Mouse (Mus musculus): Measurements from ENCODE around the gene Zfp697.
"Not testable (repeated sequence)": the region's sequence is repeated elsewhere in the genome, so short reads cannot be mapped to it uniquely, and the experiment has no call there.

The Zfp697 gene

DNA sequence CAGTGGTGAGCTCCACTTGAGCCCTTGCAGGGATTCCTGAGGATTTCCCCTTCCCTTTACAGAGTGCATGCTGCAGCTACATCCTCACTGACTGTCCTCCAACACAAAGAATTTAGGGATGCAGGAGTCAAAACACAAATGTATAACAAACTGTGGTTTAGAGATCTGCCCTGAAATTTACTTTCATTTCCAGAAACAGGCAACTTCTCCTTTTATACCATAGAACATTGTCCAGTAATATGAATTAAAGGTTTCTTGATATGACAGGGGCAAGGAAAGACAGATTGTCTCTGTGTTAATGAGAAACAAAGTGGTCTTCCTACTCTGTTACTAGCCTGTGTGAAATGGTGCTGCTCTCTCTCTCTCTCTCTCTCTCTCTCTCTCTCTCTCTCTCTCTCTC lies 115.1 kb downstream of the Zfp697 start:
- not testable (repeated sequence) for DNase-seq (ENCODE audit: low read depth, low spot score)

- DNase-seq (ENCODE audit: low read depth, low spot score): not testable (repeated sequence)
These were observed 125.0 kb downstream of the Zfp697 start for GRCm38 (mm10) chr3:98507229-98507628.

DNA sequence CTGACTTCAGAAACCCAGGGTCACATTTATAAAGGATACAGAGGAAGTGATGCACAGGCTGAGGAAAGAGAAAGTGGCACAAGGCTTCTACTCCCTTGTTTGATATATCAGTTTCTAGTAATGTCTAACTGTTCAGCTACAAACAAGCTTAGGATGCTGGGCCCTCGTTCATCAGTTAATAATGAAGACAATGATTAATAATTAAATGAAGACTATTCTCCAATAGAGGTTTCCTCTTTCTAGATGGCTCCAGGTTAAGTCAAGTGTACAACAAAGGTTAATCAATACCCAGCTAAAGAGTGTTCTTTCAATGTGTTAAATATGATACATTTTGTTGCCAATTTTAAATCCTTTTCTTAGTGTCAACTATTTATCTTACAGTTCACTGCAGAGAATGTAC lies 128.2 kb downstream of the Zfp697 start, which contains the start of gene Hsd3b4:
Hsd3b4 (minus strand) TSS at position 101 of the 400 bp plus-strand sequence.
- not testable (repeated sequence) for DNase-seq (ENCODE audit: low read depth, low spot score)

GRCm38 (mm10) chr3:98522779-98523178 lies 140.5 kb downstream of the Zfp697 start:
- DNase-seq (ENCODE audit: low read depth, low spot score): not testable (repeated sequence)

GRCm38 (mm10) chr3:98524552-98524951 lies 142.3 kb downstream of the Zfp697 start:
- DNase-seq (ENCODE audit: low read depth, low spot score): not testable (repeated sequence)

DNA sequence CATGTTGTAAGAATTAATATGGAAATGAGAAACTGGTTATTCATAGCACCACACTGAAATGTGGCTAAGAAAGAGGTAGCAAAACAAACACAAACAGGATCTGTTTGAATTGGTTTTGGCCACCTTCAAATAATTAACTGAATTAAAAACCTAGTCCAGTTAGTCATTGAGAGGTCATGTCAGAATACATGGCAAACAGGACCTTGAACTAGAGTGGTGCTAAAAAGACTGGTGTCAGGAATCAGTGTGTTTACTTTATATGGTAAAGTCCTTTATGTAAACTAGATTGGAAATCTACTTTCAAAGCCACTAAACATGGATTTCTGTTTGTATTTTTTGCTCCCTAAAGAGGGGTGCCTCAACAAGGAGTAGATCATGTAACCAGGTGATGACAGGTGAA lies 142.7 kb downstream of the Zfp697 start:
- DNase-seq (ENCODE audit: low read depth, low spot score): not testable (repeated sequence)

DNA sequence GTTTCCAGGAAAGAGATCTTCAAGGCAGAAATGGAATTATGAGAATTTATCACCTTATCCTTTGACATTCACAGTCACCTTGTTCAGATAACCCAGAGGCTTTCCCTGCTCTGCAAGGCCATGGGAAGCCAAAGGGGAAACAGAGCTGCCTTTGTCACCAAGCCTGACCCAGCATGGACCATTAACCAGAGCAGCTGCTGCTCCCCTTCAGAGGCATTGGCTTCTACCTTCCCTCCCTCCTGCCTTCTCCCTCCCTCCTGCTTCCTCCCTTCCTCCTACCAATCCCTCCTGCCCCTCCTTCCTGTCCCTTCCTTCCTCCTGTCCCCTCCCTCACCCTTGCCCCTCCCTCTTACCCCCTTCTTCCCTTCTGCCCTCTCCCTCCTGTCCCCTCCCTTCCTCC lies 165.4 kb downstream of the Zfp697 start:
- DNase-seq (ENCODE audit: low read depth, low spot score): not testable (repeated sequence)

DNA sequence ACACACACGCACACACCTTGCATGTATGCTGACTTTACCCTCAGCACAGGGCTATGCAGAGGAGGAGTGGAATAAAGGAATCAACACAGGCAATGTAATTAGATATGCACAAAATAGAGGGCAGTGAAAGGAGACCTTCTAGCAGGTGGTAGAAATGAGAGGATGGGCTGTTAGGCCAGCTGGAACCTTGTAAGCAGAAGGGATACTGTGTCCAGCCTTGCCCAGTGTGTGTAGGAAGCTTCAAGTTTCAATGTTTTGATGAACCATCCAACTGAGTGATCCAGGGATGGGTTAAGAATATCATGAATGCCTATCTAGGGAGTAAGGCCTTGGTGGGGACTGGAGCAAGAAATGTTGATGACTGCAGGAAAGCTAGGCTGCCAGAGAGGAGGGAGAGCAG lies 166.2 kb downstream of the Zfp697 start:
- not testable (repeated sequence) for DNase-seq (ENCODE audit: low read depth, low spot score)

GRCm38 (mm10) chr3:98550215-98550614 lies 168.0 kb downstream of the Zfp697 start:
- DNase-seq (ENCODE audit: low read depth, low spot score): not testable (repeated sequence)

GRCm38 (mm10) chr3:98550832-98551231 lies 168.6 kb downstream of the Zfp697 start:
- not testable (repeated sequence) for DNase-seq (ENCODE audit: low read depth, low spot score)

DNA sequence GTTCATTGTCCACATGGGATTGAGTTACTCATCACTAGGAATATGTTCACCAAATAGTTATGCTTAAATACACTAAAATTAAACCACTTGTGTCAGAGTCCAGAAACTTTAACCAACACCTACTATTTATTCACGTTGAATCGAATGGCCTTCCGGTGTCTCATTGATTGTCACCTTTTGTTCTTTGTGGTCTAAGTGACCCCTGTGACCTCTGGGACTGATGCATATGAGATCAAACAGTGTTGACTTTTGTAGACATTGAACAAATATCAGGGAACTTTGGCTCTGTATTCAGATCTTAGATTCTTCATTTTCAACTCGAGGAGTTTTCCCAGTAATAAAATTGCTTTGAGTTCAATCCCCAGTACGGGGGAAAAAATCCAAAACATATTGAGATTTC lies 178.4 kb downstream of the Zfp697 start:
- not testable (repeated sequence) for DNase-seq (ENCODE audit: low read depth, low spot score)

GRCm38 (mm10) chr3:98563831-98564230 lies 181.6 kb downstream of the Zfp697 start:
- not testable (repeated sequence) for DNase-seq (ENCODE audit: low read depth, low spot score)

GRCm38 (mm10) chr3:98564894-98565293 lies 182.6 kb downstream of the Zfp697 start:
- not testable (repeated sequence) for DNase-seq (ENCODE audit: low read depth, low spot score)

DNA sequence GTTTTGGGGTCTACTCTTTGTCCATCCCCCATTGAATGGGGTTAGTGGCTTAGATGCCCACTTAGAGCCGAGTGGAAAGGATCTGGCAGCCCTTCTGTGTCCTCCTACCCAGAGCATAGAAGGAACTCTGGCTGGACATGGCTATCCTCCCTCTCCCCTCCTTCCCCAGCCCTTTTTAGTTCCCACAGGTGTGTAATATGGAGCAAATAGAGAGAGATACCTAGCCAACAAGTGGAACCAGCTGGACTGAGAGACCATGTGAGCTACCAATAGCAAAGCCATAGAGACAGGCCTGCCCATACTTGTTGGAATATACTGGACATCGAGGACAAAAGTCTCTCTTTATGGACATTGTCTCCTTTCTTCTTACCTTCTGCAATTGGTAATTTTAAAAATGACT lies 185.5 kb downstream of the Zfp697 start:
- not testable (repeated sequence) for DNase-seq (ENCODE audit: low read depth, low spot score)

DNA sequence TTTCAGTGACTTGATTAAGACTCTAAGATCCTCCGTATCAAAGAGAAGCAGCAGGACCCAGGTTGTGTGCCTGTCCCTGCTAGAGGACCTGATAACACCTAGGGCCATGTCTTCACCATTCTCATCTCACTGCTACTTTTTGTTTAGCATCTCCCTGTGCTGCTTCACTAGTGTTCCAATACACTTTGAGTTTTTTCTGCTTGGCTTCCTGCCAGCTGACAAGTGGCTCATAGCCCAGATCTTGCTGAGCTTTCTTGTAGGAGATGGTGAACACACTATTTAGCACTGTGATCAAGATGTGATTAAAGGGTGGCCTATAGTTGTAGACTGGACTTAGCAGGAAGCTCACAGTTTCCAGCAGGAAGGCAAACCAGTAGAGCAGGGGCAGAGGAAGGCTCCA lies 198.8 kb downstream of the Zfp697 start:
- not testable (repeated sequence) for DNase-seq (ENCODE audit: low read depth, low spot score)

GRCm38 (mm10) chr3:98582202-98582601 lies 199.9 kb downstream of the Zfp697 start:
- DNase-seq (ENCODE audit: low read depth, low spot score): not testable (repeated sequence)

DNA sequence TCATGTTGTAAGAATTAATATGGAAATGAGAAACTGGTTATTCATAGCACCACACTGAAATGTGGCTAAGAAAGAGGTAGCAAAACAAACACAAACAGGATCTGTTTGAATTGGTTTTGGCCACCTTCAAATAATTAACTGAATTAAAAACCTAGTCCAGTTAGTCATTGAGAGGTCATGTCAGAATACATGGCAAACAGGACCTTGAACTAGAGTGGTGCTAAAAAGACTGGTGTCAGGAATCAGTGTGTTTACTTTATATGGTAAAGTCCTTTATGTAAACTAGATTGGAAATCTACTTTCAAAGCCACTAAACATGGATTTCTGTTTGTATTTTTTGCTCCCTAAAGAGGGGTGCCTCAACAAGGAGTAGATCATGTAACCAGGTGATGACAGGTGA lies 200.4 kb downstream of the Zfp697 start:
- not testable (repeated sequence) for DNase-seq (ENCODE audit: low read depth, low spot score)

GRCm38 (mm10) chr3:98587721-98588120 lies 205.5 kb downstream of the Zfp697 start:
- DNase-seq (ENCODE audit: low read depth, low spot score): no peak

DNA sequence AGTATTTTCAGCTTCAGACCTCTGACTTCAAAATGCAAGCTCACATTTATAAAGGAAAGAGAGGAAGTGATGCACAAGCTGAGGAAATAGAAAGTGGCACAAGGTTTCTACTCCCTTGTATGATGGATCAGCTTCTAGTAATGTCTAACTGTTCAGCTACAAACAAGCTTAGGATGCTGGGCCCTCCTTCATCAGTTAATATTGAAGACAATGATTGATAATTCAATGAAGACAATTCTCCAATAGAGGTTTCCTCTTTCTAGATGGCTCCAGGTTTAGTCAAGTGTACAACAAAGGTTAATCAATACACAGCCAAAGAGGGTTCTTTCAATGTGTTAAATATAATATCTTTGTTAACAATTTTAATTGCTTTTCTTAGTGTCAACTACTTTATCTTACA lies 206.4 kb downstream of the Zfp697 start, which contains the start of gene Gm10681:
Gm10681 (minus strand) TSS at position 101 of the 400 bp plus-strand sequence.
- no peak for DNase-seq (ENCODE audit: low read depth, low spot score)

- not testable (repeated sequence) for DNase-seq (ENCODE audit: low read depth, low spot score)
These were observed 231.3 kb downstream of the Zfp697 start for GRCm38 (mm10) chr3:98613540-98613939.

GRCm38 (mm10) chr3:98613963-98614362 lies 231.7 kb downstream of the Zfp697 start:
- DNase-seq (ENCODE audit: low read depth, low spot score): no peak

- not testable (repeated sequence) for DNase-seq (ENCODE audit: low read depth, low spot score)
These were observed 232.2 kb downstream of the Zfp697 start for GRCm38 (mm10) chr3:98614406-98614927.

DNA sequence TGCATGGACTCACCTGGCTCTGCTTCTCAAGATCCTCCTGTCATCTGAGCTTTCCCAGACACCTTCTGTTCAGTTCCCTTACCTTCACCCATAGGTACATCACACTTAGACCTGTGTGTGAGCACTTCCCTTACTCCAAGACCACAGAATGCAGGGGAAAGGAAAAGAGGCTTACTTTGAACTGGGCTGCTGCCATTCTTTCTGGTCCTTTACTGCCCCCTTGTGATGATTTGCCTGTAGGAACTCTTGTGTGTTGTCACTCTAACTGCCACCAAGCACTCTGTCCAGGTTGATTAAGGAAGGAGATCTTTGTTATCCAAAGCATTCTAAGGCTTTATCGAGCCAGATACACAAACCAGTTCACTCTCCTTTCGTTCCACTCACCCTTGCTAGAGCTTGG lies 234.0 kb downstream of the Zfp697 start:
- not testable (repeated sequence) for DNase-seq (ENCODE audit: low read depth, low spot score)

DNA sequence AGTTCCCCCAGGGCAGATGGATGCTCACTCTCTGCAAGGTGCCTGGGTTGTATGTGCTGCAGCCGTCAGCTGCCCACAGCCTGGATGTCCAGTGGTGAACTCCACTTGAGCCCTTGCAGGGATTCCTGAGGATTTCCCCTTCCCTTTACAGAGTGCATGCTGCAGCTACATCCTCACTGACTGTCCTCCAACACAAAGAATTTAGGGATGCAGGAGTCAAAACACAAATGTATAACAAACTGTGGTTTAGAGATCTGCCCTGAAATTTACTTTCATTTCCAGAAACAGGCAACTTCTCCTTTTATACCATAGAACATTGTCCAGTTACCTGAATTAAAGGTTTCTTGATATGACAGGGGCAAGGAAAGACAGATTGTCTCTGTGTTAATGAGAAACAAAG lies 234.5 kb downstream of the Zfp697 start:
- DNase-seq (ENCODE audit: low read depth, low spot score): not testable (repeated sequence)
